Mouse (Mus musculus) spleen, postnatal 36 days (tissue): Measurements from ENCODE around the gene Rfx4.
A peak's percentile ranks its signal among the peaks of the same experiment; 100 is the strongest.

Source experiments
- DNase-seq, 2 experiments: peaks; one replicate each; pipeline ENCODE4 v3.0.0; 2022; ENCODE audit warnings: low spot score in 2 of 2, mixed read lengths in 1 of 2

Rfx4 gene

GRCm38 (mm10) chr10:84758483-84759431, 2.9 kb downstream of the Rfx4 start:
- DNase-seq, result no peak

GRCm38 (mm10) chr10:84759511-84760117, 3.8 kb downstream of the Rfx4 start:
- no peak for DNase-seq

GRCm38 (mm10) chr10:84760118-84761111, 4.6 kb downstream of the Rfx4 start:
- no peak for DNase-seq

DNA sequence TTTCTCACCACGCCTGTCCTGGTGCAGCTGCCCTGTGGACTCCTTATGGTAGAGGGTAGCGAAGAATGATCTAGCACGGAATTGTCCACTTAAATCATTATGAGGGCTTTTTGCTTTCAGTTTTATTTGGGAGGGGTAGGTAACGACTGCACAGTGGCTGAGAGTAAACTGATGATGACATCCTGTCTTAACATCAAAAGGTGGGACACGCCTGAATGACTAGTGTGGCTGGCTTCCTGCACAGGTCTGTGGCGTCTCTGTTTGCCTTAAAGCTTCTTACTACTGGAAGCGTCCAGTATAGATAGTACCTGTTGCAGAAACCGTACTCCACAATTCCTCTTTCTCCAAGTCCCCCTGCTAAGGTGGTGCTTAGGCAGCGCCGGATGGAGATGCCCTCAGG, 12.9 kb downstream of the Rfx4 start:
- no peak for DNase-seq

- no peak for DNase-seq
These were observed 16.7 kb downstream of the Rfx4 start for GRCm38 (mm10) chr10:84772380-84773130.

DNA sequence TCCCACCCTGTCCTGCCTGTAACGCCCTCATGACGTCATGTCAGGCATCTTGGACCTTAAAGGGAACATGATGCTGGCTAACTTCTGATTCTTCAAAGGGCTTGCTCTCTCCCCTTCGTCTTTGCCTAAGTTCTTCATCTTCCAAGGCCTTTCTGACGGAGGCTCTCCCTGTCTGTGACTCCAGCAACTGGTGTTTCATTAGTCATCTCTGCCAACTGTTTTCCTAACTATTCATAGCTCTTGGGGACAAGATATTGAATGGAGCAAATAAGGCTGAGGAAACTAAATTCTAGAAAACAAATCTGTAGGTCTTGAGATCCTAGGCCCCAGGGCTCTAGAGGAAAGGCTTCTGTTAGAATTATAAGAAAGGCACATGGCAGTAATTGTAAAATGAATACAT, 18.0 kb downstream of the Rfx4 start:
- DNase-seq, result no peak

DNA sequence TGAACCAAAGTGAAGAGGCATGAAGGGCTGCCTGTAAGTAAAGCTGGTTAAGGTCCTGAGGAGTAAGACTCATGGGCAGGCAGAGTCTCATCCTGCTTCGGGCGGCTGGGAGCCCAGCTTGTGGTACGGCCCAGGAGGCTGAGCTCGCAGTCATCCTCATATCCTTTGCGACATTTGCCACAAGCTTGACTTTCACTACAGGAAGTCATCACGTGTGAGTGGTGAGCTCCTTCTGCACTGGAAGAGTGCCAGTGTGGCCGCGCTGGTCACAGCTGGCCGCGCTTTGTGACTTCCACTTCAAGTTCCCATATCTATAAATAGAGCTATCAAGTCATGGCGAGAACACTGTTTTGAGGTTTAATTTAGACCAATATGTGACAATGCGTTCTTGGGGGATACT, 18.7 kb downstream of the Rfx4 start:
- DNase-seq, result peak; percentile 84 to 88

DNA sequence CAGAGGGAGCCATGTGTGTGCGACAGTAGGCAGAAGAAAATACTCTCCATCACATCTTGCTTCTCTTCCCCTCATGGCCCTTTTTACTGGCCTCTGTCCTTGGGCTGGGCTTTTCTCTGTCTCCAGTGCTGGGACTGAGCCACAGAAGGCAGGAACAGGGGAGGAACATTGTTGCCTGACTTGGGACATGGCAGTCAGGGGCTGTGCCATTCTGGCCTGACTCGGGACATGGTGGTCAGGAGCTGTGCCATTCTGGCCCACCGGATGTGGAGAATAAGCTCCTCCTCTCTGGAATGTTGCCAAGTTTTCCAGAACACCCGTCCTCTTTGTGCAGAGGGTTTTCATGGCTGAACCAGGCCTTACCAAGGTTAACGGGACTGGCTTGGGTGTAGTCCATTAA, 21.2 kb downstream of the Rfx4 start:
- DNase-seq, result no peak

- DNase-seq, result no peak
These were observed 22.1 kb downstream of the Rfx4 start for GRCm38 (mm10) chr10:84777974-84778373.

- no peak for DNase-seq
These were observed 25.0 kb downstream of the Rfx4 start for GRCm38 (mm10) chr10:84780828-84781227.

DNA sequence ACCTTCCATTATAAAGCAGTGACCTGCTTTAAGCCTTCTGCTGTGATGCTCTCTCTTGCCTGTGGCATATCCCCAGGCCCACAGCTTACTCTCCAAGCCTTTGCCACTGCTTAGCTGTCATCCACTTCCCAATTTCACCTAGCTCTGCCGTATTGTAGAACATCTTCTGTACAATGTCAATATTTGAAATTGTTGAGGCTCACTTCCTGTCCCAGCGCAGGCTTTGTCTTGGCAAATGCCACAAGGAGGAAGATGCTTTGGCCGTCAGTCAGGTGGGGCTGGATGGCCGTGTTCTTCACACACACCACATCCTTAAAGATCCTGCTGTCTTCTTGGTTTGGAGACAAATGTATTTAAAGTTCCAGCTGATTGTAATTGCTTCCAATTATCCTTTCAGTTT, 29.5 kb downstream of the Rfx4 start:
- DNase-seq, result no peak

GRCm38 (mm10) chr10:84790323-84790722, 34.5 kb downstream of the Rfx4 start:
- DNase-seq, result peak in 1 of 2 experiments; percentile 7

DNA sequence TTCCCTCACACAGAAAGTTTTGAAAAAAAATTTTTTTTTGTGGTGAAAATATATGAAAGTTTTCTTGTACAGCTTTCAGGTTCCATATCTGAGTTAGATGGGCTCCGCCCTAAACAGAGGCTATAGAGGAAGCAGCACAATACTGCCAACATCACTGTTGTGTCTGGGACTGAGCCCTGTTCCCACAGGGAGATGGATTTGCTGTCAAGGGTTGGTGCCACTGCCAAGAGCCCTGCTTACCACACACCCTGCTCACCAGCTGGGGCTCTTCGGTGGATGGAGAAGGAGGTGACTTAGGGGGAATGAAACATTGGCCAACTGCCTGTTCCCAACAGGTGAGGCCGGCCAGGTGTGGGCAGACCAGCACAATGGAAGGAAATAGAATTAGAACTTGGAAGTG, 35.3 kb downstream of the Rfx4 start:
- no peak for DNase-seq

DNA sequence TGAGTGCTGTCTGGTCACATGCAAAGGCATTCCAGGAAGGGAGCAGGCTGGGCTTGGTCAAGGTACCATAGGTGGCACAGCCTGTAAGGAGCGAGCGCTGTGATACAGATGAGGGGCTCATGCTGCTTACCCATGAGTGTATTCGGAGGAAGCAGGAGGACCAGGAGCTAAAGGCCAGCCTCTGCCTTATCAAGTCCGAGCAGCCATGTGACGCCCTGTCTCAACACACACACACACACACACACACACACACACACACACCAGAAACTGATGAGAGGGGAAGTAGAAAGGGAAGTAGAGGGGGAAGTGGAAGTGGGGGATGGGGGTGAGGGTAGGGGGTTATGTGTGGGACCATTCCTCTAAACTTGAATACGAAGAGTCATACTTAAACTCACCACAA, 45.7 kb downstream of the Rfx4 start:
- peak; percentile 47 to 64 for DNase-seq

DNA sequence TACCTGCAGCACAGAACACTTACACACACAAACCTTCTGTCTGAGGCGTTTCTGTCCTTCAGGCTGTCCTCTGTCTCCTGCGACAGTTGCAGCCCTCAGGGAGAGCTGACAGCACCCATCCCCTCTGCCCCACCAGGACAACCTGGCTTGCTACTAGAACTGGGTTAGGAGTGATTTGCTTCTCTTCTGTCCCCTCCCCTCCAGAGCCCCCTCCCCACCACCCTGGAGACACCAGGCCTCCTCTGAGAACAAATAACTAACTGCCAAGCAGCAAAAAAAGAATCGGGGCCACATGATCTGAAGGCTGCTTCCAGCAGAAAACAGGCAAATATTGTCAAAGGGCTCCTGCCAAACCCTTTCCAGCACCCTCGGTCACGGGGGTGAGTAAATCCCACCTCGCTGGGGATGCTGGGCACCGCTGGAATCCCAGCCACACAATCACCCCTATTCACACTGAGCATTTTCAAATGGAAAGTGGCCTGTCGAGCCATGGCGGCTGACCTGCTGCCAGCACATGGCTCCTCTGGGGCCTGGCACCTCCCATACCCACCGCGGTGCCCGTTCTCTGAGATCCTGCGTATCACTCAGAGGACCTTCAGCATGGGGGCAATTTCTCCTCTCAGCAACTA, 47.5 kb downstream of the Rfx4 start:
- DNase-seq, result no peak

DNA sequence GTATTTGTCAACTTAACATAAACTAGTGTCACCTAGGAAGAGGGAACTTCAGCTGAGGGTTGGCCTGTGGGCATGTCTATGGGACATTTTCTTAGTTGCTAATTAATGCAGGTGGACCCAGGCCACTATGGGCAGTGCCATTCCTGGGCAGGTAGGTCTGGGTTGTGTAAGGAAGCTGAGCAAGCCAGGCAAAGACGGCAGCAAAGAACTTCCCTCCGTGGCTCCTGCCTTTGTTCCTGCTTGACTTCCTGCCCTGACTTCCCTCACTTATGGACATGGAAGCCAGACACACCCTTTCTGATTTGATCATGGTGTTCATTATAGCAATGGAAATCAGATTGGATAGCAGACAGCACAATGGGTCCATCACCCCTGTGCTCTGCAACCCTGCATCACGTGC, 49.7 kb downstream of the Rfx4 start:
- DNase-seq, result no peak

DNA sequence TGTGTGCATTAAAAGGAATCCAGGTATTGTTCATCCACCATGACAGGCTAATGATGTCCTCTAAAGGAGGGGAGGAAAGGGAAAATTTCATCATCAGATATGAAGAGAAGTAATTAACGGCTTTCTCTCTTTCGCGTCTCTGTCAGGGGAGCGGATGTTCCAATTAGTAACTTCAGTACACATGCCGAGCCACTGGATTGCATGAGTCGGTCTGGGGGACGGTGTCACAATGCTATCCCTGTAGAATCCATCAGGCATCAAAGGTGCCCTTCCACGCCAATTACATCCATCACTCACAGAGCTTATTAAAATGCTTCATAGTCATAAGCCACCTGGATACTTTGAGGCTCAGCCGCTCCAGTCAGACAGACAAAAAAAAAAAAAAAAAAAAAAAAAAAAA, 51.3 kb downstream of the Rfx4 start:
- DNase-seq, result no peak

- DNase-seq, result no peak
These were observed 54.4 kb downstream of the Rfx4 start for GRCm38 (mm10) chr10:84810030-84810849.

DNA sequence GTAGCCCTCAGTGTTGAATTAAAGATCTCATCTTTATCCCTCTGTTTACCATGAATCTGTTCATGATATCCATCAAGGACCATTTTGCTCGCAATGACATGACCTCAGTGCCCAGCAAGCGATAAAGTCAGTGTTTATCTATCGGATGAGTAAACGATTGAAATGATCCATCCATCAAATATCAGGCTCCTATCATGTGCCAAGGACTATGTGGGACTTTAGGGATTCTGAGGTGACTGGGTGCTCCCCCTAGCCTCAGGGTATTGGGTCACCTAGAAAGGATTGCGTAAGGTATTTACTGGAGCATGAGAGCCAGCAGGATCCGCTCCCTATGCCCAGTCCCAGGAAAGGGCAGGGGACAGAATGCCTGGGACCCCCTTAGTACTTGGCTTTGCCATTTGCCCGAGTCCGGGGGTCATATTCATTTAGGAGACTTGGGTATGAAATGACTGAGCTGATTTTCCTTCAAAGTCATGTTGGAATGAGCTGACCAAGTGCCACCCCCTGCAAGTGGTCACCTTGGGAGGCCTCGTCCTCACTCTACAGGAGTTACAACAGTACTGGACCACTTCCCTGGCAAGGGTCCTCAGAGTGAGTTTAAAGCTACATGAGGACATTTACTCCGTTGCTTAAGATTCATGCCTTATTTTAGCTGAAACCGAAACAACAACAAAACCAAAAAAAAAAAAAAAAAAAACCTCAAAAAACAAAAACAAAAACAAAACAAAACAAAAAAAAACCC, 55.5 kb downstream of the Rfx4 start:
- DNase-seq, result no peak
